Mouse (Mus musculus): ENCODE measurements around the gene Ginm1. TPM values are rescaled to one million over a fixed set of nuclear protein-coding genes. Genes with fewer than 3 reads are reported as not detected.

Gene Ginm1
- polyA plus RNA-seq, 1 experiment from 2014 or later = 49.3 TPM

- H3K27me3 ChIP-seq = no peaks in the 10 kb centered on the region
- 4% methylated on average over 15 of the region's 15 CpGs for WGBS
- no peak within 1 kb of the TSS for H3K9ac ChIP-seq
- H3K36me3 ChIP-seq = no peaks in the 10 kb centered on the region
- peaks cover 11% of the 10 kb centered on the region for H3K4me1 ChIP-seq (replicated peaks)
- no peaks in the 10 kb centered on the region for H3K9me3 ChIP-seq
- peak; percentile 59 for ATAC-seq (ENCODE audit: low FRiP score)
- H3K4me3 ChIP-seq = no peak within 1 kb of the TSS
- H3K4me2 ChIP-seq = peak within 1 kb of the TSS; percentile 26
- H3K27ac ChIP-seq = no peak within 1 kb of the TSS
Measured at GRCm38 (mm10) chr10:7832171-7832676, 39.6 kb upstream of the Ginm1 start, which contains the start of gene Zc3h12d. Zc3h12d (plus strand) TSS chr10:7832470.

GRCm38 (mm10) chr10:7826106-7826505 lies 33.5 kb upstream of the Ginm1 start:
- no peak overlapping the region for H3K4me3 ChIP-seq
- peaks cover 34% of the 10 kb centered on the region for H3K36me3 ChIP-seq
- no peak overlapping the region for H3K27ac ChIP-seq
- H3K4me2 ChIP-seq = no peak overlapping the region
- ATAC-seq (ENCODE audit: low FRiP score) = no peak
- no peak overlapping the region for H3K9ac ChIP-seq
- H3K9me3 ChIP-seq = no peaks in the 10 kb centered on the region
- no peaks in the 10 kb centered on the region for H3K4me1 ChIP-seq (replicated peaks)
- WGBS = 92% methylated on average over 9 of the region's 9 CpGs
- H3K27me3 ChIP-seq = no peaks in the 10 kb centered on the region

- Histone ChIP-seq H3K4me1 (replicated peaks) (no peaks in the 10 kb centered on the region), H3K4me3 (no peak overlapping the region), H3K9me3 (no peaks in the 10 kb centered on the region), H3K27ac (no peak overlapping the region), H3K9ac (no peak overlapping the region), H3K36me3 (peaks cover 42% of the 10 kb centered on the region), H3K27me3 (no peaks in the 10 kb centered on the region), H3K4me2 (no peak overlapping the region)
- ATAC-seq (ENCODE audit: low FRiP score) = no peak
- whole genome bisulfite sequencing = 93% methylated on average over 4 of the region's 4 CpGs
Measured at GRCm38 (mm10) chr10:7825281-7825665, 32.6 kb upstream of the Ginm1 start.

DNA sequence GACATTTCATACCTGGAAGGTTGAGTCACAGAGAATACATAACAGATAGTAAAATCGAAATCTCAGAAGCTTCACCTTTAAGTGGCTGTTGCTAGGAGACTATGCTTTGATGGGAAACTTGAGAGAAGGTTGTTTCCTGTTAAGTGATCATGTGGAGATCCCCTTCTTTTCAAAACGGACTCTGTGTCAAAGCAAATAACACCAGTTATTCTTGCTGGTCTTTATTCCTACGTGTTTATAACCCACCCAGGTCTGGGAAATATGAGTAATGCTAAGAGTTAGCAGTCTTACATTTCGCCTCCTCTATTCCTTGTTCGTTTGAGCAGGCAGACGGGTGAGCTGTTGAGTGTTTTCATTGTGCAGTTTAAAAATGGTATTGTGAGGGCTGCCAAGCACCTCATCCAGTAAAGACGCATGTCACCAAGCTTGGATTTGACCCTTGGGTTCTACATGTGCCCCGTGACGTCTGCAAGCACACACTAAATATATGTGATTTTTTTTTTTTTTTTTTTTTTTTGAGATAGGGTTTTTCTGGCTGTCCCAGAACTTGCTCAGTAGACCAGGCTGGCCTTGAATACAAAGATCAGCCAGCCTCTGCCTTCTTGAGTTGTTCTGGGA lies 32.1 kb upstream of the Ginm1 start:
- Histone ChIP-seq H3K36me3 (peaks cover 45% of the 10 kb centered on the region), H3K4me3 (no peak overlapping the region), H3K27me3 (no peaks in the 10 kb centered on the region), H3K4me2 (no peak overlapping the region), H3K9ac (no peak overlapping the region), H3K27ac (no peak overlapping the region), H3K4me1 (replicated peaks) (no peaks in the 10 kb centered on the region), H3K9me3 (no peaks in the 10 kb centered on the region)
- ATAC-seq (ENCODE audit: low FRiP score) = no peak
- 89% methylated on average over 9 of the region's 9 CpGs for WGBS

- no peaks in the 10 kb centered on the region for H3K27me3 ChIP-seq
- H3K4me3 ChIP-seq = no peak overlapping the region
- H3K4me1 ChIP-seq (replicated peaks) = no peaks in the 10 kb centered on the region
- WGBS = 95% methylated on average over 12 of the region's 12 CpGs
- no peak for ATAC-seq (ENCODE audit: low FRiP score)
- no peak overlapping the region for H3K27ac ChIP-seq
- H3K4me2 ChIP-seq = no peak overlapping the region
- peaks cover 63% of the 10 kb centered on the region for H3K36me3 ChIP-seq
- no peak overlapping the region for H3K9ac ChIP-seq
- H3K9me3 ChIP-seq = no peaks in the 10 kb centered on the region
Measured at GRCm38 (mm10) chr10:7821981-7822380, 29.4 kb upstream of the Ginm1 start.

GRCm38 (mm10) chr10:7820171-7820570 lies 27.5 kb upstream of the Ginm1 start:
- no peak for ATAC-seq (ENCODE audit: low FRiP score)
- Histone ChIP-seq H3K4me2 (no peak overlapping the region), H3K9ac (no peak overlapping the region), H3K36me3 (peaks cover 68% of the 10 kb centered on the region), H3K4me1 (replicated peaks) (no peaks in the 10 kb centered on the region), H3K27ac (no peak overlapping the region), H3K27me3 (no peaks in the 10 kb centered on the region), H3K9me3 (no peaks in the 10 kb centered on the region), H3K4me3 (no peak overlapping the region)
- WGBS = 95% methylated on average over 5 of the region's 5 CpGs

GRCm38 (mm10) chr10:7819603-7820002 lies 27.0 kb upstream of the Ginm1 start:
- Histone ChIP-seq H3K27ac (no peak overlapping the region), H3K9me3 (no peaks in the 10 kb centered on the region), H3K36me3 (peaks cover 70% of the 10 kb centered on the region), H3K27me3 (no peaks in the 10 kb centered on the region), H3K9ac (no peak overlapping the region), H3K4me1 (replicated peaks) (no peaks in the 10 kb centered on the region), H3K4me2 (no peak overlapping the region), H3K4me3 (no peak overlapping the region)
- no peak for ATAC-seq (ENCODE audit: low FRiP score)
- WGBS = 97% methylated on average over 4 of the region's 4 CpGs

DNA sequence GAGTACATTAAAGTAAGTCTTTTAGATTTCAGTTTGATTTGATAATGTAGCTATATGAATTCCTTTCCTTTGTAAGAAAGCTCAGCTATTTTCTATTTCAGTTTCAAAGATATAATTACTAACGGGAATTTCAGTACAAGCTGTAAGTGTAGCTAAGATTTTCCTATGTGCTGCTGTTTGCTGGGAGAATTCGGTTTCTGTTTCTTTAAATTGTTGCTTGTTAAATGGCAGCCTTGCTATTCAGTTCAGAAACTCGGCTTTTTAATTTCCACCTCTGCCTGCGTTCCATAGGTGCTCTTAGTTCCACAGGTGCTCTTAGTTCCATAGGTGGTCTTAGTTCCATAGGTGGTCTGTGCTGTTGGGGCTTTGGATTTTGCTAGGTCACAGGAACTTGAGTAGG lies 26.5 kb upstream of the Ginm1 start:
- no peak for ATAC-seq (ENCODE audit: low FRiP score)
- no peaks in the 10 kb centered on the region for H3K4me1 ChIP-seq (replicated peaks)
- no peak overlapping the region for H3K4me2 ChIP-seq
- 94% methylated on average over 4 of the region's 4 CpGs for WGBS
- H3K36me3 ChIP-seq = peaks cover 74% of the 10 kb centered on the region
- no peak overlapping the region for H3K27ac ChIP-seq
- H3K9ac ChIP-seq = no peak overlapping the region
- H3K9me3 ChIP-seq = no peaks in the 10 kb centered on the region
- no peaks in the 10 kb centered on the region for H3K27me3 ChIP-seq
- H3K4me3 ChIP-seq = no peak overlapping the region

DNA sequence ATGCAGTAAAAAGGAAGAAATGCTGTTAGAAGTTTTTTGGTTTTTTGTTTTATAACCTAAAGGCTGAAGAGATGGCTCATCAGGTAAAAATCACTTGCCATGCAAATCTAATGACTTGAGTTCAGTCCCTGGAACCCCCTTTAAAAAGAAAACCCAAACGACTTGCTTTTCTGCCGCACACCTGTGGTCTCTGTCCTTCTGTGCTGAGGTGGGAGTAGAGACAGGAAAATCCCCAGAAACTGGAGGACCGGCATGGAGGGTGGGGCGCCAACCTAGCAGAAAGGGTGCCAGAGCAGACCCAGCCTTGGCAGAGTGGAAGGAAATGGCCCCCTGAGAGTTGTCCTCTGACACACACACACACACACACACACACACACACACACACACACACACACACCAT lies 26.1 kb upstream of the Ginm1 start:
- 94% methylated on average over 4 of the region's 4 CpGs for WGBS
- no peak overlapping the region for H3K9ac ChIP-seq

DNA sequence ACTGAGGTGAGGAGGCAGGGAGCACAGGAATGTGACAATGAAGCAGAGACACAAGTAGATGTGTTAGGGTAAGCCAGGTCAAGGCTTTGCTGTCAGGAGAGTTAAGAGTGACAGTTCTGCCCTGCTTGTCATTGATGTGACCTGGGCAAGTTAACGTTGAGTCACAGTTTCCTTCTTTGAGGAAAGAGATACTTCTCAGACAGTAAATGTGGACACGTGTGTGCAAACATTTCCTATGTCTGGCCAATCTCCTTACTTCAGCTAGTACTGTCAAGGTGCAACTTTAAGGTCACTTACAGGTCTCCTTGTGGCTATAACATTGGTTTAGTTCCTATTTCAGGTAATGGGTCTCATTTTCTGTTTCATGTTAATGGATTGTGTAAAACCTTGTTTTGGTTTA lies 23.9 kb upstream of the Ginm1 start:
- Histone ChIP-seq H3K4me1 (replicated peaks) (no peaks in the 10 kb centered on the region), H3K27me3 (no peaks in the 10 kb centered on the region), H3K27ac (no peak overlapping the region), H3K9ac (no peak overlapping the region), H3K4me3 (no peak overlapping the region), H3K36me3 (peaks cover 68% of the 10 kb centered on the region), H3K4me2 (no peak overlapping the region), H3K9me3 (no peaks in the 10 kb centered on the region)
- whole genome bisulfite sequencing = 89% methylated on average over 2 of the region's 2 CpGs
- no peak for ATAC-seq (ENCODE audit: low FRiP score)

More for the DNA sequence above, 26.1 kb upstream of the Ginm1 start:
- H3K4me2 ChIP-seq = no peak overlapping the region
- H3K4me1 ChIP-seq (replicated peaks) = no peaks in the 10 kb centered on the region
- no peak overlapping the region for H3K27ac ChIP-seq
- H3K9me3 ChIP-seq = no peaks in the 10 kb centered on the region
- no peaks in the 10 kb centered on the region for H3K27me3 ChIP-seq
- H3K36me3 ChIP-seq = peaks cover 72% of the 10 kb centered on the region
- ATAC-seq (ENCODE audit: low FRiP score) = no peak
- H3K4me3 ChIP-seq = no peak overlapping the region

- Histone ChIP-seq H3K4me1 (replicated peaks) (no peaks in the 10 kb centered on the region), H3K9me3 (no peaks in the 10 kb centered on the region), H3K9ac (no peak overlapping the region), H3K36me3 (peaks cover 64% of the 10 kb centered on the region), H3K4me3 (no peak overlapping the region), H3K27me3 (no peaks in the 10 kb centered on the region), H3K4me2 (no peak overlapping the region), H3K27ac (no peak overlapping the region)
- 52% methylated on average over 2 of the region's 2 CpGs for WGBS
- ATAC-seq (ENCODE audit: low FRiP score) = no peak
Measured at GRCm38 (mm10) chr10:7809937-7810336, 17.3 kb upstream of the Ginm1 start.

GRCm38 (mm10) chr10:7802519-7803140 lies 10.0 kb upstream of the Ginm1 start:
- Histone ChIP-seq H3K4me2 (no peak overlapping the region), H3K36me3 (peaks cover 78% of the 10 kb centered on the region), H3K4me3 (no peak overlapping the region), H3K9me3 (no peaks in the 10 kb centered on the region), H3K4me1 (replicated peaks) (no peaks in the 10 kb centered on the region), H3K9ac (no peak overlapping the region), H3K27ac (no peak overlapping the region), H3K27me3 (no peaks in the 10 kb centered on the region)
- 94% methylated on average over 2 of the region's 2 CpGs for WGBS
- no peak for ATAC-seq (ENCODE audit: low FRiP score)

- ATAC-seq (ENCODE audit: low FRiP score) = no peak
- no peaks in the 10 kb centered on the region for H3K9me3 ChIP-seq
- no peak overlapping the region for H3K4me3 ChIP-seq
- no peaks in the 10 kb centered on the region for H3K4me1 ChIP-seq (replicated peaks)
- no peak overlapping the region for H3K9ac ChIP-seq
- H3K4me2 ChIP-seq = no peak overlapping the region
- H3K27ac ChIP-seq = no peak overlapping the region
- H3K27me3 ChIP-seq = no peaks in the 10 kb centered on the region
- 97% methylated on average over 3 of the region's 3 CpGs for WGBS
- peaks cover 84% of the 10 kb centered on the region for H3K36me3 ChIP-seq
Measured at GRCm38 (mm10) chr10:7801258-7801657, 8.6 kb upstream of the Ginm1 start.

Measured in hindbrain, embryonic 13.5 days (tissue).